Mouse (Mus musculus): ENCODE measurements at regions not wholly inside any gene's neighbourhood (a gene's known extent, or its start where the extent isn't known, plus 50 kb on each side); places are given as distances from the start of the nearest gene placed in this dataset.
A peak's percentile ranks its signal among the peaks of the same experiment; 100 is the strongest.

DNA sequence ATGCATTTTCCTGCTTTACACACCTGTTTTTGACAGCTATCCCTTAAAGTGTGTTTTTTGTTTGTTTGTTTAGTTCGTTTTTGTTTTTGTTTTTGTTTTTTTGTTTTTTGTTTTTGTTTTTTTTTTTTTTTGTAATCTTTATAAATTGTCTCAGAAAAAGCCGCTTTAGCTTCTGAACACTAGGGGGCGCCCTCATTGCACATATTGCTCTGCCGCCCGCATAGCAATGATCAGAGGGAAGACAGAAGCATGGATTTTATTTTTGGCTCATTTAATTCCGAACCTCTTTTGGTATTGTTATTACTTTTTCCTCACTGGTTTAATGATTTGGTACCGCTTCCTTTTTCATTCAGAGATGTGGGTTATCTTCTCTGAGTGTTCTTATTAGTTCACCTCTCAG lies 569.9 kb upstream of the Gm10800 start:
- peak; percentile 17 for DNase-seq

Measured in kidney, adult 9 months (tissue).